Mouse (Mus musculus) lung, postnatal 0 days (tissue): ENCODE measurements around the gene Gse1.

ENCODE experiments used
- CTCF ChIP-seq: IDR thresholded peaks from 2 replicates; pipeline ENCODE4 v1.5.1; 2016; ENCODE audit warnings: antibody characterized with exemption, mild to moderate bottlenecking
- EP300 ChIP-seq: IDR thresholded peaks from 2 replicates; pipeline ENCODE4 v1.6.1; 2016; ENCODE audit warnings: antibody characterized with exemption, mild to moderate bottlenecking, control low read depth

GRCm38 (mm10) chr8:120516182-120516755, 288.0 kb downstream of the Gse1 start:
- TF ChIP-seq CTCF (no peak), EP300 (no peak)
